Mouse (Mus musculus) naive thymus-derived CD4-positive, alpha-beta T cell, adult 2 months (primary cell): ENCODE measurements around the gene Tgfa.

ENCODE experiments used
- DNase-seq: peaks from one replicate; pipeline ENCODE4 v3.0.0-alpha.2; 2011; ENCODE audit warnings: low read depth

Gene Tgfa

DNA sequence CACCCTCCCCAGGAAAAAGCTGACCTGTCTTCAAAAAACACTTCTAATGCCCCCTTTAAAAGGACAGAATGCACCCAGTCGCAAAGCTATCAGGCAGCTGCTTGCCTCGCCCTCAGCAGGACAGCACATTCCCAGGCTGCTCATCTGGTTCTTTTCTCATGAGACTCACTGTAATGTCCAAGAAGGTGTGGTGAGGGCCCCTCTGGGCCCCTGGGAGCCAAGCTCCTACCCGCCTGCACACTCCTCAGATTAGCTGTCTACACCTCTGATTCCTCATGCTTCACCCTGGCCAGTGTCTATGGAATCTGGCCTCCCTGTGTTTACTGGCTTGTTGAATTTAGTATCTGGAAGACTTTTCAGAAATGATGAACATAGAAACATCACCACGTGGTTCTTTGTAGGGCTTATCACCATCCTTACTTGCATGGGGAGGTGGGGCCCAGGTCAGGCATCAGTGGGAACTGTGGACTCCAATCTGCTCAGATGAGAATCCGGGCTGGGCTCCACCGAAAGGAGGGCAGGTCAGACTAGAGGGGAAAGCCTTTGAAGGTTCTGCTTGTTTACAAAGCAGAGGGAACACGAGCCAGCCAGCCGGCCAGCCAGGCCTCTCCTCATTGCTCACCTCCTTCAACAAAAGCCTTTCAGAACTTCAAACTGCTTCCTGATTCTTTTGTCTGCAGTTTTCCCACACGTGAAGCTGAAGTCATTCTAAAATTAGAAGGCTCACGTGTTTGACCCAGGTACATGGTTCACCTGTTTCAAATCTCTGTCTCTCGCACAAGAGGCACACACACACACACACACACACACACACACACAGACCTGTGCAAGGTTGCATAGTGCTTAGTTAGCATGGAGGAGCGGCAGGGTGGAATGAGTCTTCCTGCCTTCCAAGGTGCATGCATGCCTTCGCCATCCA lies 38.7 kb downstream of the Tgfa start:
- no peak for DNase-seq

DNA sequence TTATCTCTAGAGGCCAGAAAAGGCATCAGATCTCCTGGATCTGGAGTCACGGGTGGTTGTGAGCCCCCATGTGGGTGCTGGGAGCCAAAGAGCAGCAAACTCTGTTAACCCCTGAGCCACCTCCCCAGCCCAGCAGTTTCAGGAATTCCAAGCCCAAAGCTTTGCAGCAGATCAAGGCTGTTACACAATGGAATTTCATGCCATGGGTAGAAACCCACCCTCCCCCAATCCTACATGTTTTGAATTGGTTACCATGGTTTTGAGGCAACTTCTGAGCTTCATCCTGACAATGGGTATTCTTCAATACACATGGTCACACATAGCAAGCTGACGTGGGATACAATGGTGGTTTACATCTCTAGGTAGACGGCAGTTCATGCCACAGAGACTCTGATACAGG lies 49.8 kb downstream of the Tgfa start:
- no peak for DNase-seq

DNA sequence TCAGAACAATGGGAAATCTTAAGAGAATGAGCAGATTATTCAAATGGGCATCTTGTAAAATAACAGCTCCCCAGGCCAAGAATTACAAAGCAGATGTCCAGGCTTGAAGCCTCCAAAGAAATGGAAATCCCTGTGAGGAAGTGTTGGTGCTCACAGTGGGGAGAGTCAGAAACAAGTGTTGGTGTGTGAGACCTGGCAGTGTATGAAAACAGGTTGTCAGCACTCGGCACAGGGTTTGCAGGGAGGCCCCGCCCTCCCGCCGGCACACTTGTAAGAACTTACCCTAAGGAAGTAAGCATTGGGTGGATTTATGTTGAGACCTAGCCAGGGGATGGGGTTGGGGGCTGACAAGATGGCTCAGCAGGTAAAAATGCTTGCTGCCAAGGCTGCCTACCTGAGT lies 50.9 kb downstream of the Tgfa start:
- DNase-seq, result no peak

- no peak for DNase-seq
Measured at GRCm38 (mm10) chr6:86248562-86248961, 53.5 kb downstream of the Tgfa start.

GRCm38 (mm10) chr6:86249042-86249441 lies 54.0 kb downstream of the Tgfa start:
- no peak for DNase-seq

- no peak for DNase-seq
Measured at GRCm38 (mm10) chr6:86250236-86250635, 55.2 kb downstream of the Tgfa start.

DNA sequence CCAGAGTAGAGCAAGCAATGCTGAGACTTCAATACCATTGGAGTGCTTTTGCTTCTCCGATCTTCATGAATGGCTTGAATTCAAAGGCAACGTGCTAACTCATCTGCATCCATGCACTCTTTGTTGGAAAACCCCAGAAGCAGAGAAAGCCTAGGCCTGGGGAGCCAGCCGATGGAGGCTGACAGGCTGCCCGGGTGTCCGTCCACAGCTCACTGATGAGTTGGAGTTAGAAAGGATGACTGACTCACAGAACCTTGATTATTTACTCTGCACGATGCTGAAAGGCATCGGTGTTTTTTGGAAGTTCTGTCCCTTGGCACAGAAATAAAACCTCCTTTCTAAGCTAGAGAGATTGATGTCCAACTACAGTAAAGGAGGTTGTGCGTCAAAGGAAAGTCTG lies 55.8 kb downstream of the Tgfa start:
- no peak for DNase-seq

DNA sequence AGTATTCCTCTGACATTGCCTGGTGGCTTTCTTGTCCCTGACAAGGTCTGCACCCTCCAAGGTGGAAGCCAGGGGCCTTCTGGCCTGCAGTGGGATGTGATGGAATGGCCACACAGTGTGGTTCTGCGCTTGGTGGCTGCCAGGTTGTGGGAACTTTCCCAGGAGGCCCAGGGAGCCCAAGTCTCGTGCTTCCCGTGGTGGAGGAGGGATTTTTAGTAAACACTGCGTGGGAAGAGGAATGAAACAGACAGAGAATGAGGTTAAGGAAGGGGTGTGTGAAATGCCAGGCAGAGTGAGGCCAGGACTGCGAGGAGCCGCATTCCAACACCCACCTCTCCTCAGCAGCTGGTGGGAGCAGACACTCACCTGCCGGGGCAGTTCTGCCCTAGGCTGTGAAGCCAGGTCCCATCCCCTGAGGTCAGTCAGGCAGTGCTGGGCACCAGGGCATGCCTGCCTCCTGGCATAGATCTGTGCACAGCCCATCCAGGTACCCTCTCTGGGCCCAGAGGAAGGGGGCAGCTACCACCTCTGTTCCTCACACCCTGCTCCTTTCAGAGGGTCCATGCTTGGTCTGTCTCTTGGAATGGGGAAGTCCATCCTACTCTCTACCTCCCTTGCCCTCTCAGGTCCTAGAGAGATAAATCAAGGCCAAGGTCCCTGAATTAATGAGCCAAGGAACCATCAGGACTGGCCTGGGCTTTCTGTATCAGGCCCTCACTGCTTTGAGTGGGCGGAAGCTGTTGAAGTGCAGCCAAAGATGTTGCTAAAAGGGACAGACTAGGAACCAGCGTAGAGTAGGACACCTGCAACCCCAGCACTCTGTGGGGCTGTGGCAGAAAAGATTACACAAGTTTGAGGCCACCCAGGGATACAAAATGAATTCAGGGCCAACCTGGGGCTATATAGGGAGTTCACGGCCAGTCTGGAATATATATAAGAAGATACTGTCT lies 57.4 kb downstream of the Tgfa start:
- DNase-seq, result no peak

DNA sequence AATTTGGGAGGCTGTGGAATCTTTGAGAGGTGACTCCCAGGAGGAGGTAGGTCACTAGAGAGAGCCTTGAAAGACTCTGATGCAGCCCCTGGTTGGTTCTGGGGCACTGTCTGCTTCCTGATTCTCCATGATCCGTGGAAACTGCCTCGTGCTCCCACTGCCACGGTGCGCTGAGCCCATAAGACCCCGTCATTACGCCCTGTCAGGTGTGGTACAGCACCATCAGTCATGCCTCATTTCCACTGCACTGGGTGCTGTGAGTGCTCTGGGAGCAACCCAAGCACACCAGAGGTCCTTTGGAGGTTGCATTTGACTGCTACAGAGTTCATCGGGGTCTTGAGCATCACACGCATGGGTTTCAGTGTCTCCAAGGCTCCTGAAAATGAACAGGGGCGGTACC lies 60.9 kb downstream of the Tgfa start:
- DNase-seq, result no peak

DNA sequence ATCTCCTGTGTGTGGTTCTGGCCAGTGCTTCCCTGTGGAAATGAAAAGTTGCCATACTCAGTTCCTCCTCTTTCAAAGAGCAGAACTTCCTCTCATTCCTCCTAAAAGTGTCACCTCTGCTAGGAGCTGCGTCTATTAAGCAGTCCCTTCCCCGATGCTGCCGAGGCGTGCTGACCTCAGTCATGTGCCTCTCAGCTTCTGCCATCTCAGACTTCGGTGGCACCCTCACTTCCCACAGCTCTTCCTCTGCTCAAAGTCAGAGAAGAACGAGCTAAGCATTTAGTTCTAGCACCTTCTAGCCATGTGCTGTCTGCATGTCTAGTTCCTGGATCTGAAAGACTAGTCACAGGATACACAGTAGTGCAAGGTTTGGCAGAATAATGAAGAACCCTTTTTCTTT lies 64.2 kb downstream of the Tgfa start:
- no peak for DNase-seq

- peak; percentile 12 for DNase-seq
Measured at GRCm38 (mm10) chr6:86260322-86261050, 65.5 kb downstream of the Tgfa start.

GRCm38 (mm10) chr6:86266786-86267185 lies 71.8 kb downstream of the Tgfa start:
- DNase-seq, result no peak

- no peak for DNase-seq
Measured at GRCm38 (mm10) chr6:86270373-86271068, 75.5 kb downstream of the Tgfa start.

DNA sequence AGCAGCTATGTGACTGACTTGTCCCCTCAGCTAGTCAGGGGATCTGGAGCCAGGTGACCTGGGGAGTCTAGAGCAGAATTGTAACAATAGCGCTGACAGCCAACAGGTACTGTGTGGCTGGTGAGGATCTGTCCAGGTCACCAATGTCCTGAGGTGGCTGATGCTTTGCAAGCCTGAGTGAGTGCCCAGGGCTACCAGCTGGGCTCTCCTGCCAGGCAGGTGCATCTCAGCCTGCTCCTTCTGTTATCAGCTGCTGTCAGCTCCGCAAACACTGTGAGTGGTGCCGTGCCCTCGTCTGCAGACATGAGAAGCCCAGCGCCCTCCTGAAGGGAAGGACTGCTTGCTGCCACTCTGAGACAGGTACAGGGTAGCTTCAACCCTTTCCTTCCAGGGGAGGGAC lies 76.1 kb downstream of the Tgfa start:
- no peak for DNase-seq

DNA sequence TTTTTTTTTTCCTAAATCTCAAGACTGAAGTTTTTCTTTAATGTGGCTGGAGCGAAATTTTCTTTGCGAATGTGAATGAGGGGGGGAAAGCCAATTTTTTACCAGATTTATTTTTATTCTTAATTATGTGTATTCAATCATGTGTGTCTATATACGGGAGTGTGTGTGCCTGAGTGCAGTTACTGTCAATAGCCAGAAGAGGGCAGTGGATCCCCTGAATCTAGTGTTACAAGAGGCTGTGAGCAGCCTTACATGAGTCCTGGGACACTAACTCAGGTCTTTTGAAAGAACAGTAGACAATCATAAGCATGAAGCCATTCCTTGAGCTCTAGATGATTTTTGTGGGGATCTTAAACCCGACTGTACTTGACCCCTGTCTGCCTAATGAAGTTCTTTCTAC lies 80.7 kb downstream of the Tgfa start:
- DNase-seq, result no peak

DNA sequence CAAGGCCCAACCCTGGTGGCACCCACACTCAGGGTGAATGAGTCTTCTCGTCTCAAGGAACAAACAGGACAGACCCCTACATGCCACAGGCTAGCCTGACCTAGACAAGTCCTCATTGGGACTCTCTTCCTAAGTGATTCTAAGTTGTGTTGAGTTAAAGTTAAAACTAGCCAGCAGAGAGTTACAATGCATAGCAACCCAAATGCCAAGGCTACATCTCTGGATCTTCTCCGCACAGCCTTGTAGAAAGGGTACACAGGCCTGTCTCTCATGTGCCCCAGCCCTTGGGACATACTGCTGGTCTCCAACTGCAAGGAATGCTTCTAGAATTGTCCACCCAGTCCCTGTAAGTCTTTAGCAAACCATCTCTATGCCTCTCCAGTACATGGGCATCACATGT lies 81.8 kb downstream of the Tgfa start:
- DNase-seq, result no peak

DNA sequence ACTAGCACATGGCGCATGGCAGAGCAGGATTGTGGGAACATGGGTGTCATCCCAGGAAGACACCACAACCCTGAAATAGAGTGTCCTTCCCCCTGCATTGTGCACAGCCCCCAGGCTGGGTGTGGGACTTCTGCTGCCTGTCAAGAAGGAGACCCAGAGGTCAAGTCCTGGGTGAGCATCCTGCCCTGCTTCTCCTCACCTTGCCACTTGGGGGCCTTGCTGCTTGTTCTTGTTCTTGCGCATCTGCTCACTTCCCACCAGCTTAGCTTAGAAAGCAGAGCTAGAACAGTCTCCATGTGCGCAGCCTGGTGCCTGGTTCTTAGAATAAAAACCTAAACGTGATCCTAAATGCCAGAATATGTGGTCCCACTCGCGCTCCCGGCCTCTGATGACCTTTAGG lies 82.6 kb downstream of the Tgfa start:
- no peak for DNase-seq

- DNase-seq, result no peak
Measured at GRCm38 (mm10) chr6:86281573-86282210, 86.7 kb downstream of the Tgfa start.

DNA sequence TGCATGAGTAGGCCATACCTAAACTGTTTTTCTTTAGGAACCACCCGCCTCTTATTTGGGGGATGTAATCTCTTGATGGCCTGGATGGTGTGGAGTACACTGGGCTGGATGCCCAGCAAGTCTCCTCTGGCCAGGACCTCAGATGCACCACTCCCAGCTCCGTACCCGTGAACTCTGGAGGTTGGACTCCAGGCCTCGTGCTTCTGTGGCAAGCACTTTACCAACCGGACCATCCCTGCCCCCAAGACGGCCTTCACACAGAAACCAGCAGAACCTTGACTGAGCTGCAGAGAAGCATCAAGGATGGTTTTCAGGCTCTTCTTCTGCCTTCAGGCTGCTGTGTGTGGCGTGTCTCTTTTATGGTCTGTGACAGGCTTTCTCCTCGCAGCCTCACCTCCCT lies 98.3 kb downstream of the Tgfa start:
- DNase-seq, result no peak

DNA sequence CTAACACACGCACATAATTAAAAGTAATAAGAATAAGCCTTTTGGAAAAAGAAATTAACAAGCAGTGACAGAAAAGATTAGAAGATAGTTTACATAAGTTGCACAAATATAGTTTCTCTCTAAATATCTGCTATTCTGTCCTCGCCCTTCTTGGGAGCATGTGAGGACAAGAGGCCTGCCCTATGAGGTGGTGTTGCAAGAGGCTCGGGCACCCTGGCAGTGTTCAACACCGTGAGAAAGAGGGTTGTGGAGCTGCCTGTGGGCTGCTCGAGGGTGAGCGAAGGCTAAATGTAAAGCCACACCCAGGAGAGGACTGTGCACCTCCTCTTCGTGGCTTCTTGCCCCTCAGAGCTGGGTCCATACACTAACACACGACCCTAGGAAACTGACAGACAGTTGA lies 100.4 kb downstream of the Tgfa start:
- DNase-seq, result no peak

DNA sequence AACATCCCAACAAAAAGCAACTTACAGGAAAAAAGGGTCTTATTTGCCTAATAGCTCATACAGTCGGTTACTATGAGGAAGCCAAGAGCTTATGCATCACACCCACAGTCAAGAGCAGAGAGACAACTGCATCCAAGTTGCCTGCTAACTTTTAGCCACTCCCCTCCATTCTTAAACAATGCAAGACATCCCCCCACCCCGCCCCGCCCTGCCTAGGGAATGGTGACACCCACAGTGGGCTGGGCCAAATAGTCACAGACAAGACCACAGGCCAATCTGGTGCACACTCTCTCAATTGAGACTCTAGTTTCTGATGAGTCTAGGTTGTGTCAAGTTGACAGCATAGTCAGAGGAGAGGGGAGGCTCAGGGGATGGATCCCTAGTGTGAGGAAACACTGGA lies 101.1 kb downstream of the Tgfa start:
- DNase-seq, result no peak
